Mouse (Mus musculus) intestine, embryonic 16.5 days (tissue): ENCODE results near the gene Xrra1. TPM values are rescaled to one million over a fixed set of nuclear protein-coding genes. Genes with fewer than 3 reads are reported as not detected.

Source experiments
- ATAC-seq: fragments of 200-750 bp; cut with Nextera tagmentation; 2 replicates; pipeline ENCODE4 v1.8.0; 2017; ENCODE audit warnings: moderate TSS enrichment, moderate library complexity
- H3K27ac ChIP-seq: fragments of 300-500 bp; sonication (generic); 2 replicates; pipeline ENCODE4 v1.5.1; 2014; ENCODE audit warnings: mild to moderate bottlenecking, low read length
- H3K27me3 ChIP-seq: fragments of 300-500 bp; sonication (generic); replicated peaks from 2 replicates; pipeline ENCODE4 v1.6.1; 2014; ENCODE audit warnings: low read length, control low read depth, mixed read lengths; ENCODE audit not compliant: control insufficient read depth, insufficient read depth
- H3K36me3 ChIP-seq: fragments of 300-500 bp; sonication (generic); 2 replicates; pipeline ENCODE4 v1.6.1; 2014; ENCODE audit warnings: low read length, control low read depth; ENCODE audit not compliant: control insufficient read depth, insufficient read depth
- H3K4me1 ChIP-seq: fragments of 300-500 bp; sonication (generic); 2 replicates; pipeline ENCODE4 v1.6.1; 2014; ENCODE audit warnings: low read length, control low read depth, mixed read lengths; ENCODE audit not compliant: control insufficient read depth, insufficient read depth
- H3K4me2 ChIP-seq: fragments of 300-500 bp; sonication (generic); 2 replicates; pipeline ENCODE4 v1.6.1; 2014; ENCODE audit warnings: low read depth, low read length, control low read depth
- H3K4me3 ChIP-seq: fragments of 300-500 bp; sonication (generic); 2 replicates; pipeline ENCODE4 v1.5.1; 2014; ENCODE audit warnings: mild to moderate bottlenecking, low read length
- H3K9ac ChIP-seq: fragments of 300-500 bp; sonication (generic); 2 replicates; pipeline ENCODE4 v1.6.1; 2014; ENCODE audit warnings: low read depth, low read length
- H3K9me3 ChIP-seq: fragments of 300-500 bp; sonication (generic); 2 replicates; pipeline ENCODE4 v1.6.1; 2016; ENCODE audit warnings: low read length, control low read depth; ENCODE audit not compliant: control insufficient read depth
- WGBS: fragments of 180-500 bp; shearing (Covaris S2); extraction: QIAGEN DNeasy Blood & Tissue Kit; methylation state at CpG from one replicate; pipeline ENCODE4 v1.1.7; 2014; 5-methylcytosine and 5-hydroxymethylcytosine counted together
- polyA plus RNA-seq: library from polyadenylated mRNA; unstranded; fragments of >200 nt; fragmentation: Nextera tagmentation; extraction: Ambion mirVana; gene quantifications from 2 replicates; pipeline ENCODE4 v1.2.1, GENCODE M21; 2015

Gene Xrra1
- polyA plus RNA-seq, 1 experiment from 2014 or later = 0.12 TPM

GRCm38 (mm10) chr7:99864241-99865028, 5.5 kb downstream of the Xrra1 start:
- H3K4me1 ChIP-seq = no peaks in the 10 kb centered on the region
- no peak overlapping the region for H3K27ac ChIP-seq
- H3K4me2 ChIP-seq = no peak overlapping the region
- no peak for ATAC-seq
- WGBS = 61% methylated on average over 8 of the region's 11 CpGs
- no peaks in the 10 kb centered on the region for H3K9me3 ChIP-seq
- H3K9ac ChIP-seq = no peak overlapping the region
- no peak overlapping the region for H3K4me3 ChIP-seq
- H3K36me3 ChIP-seq = no peaks in the 10 kb centered on the region
- H3K27me3 ChIP-seq = no peaks in the 10 kb centered on the region

GRCm38 (mm10) chr7:99865219-99865618, 6.3 kb downstream of the Xrra1 start:
- no peak for ATAC-seq
- no peaks in the 10 kb centered on the region for H3K36me3 ChIP-seq
- 46% methylated on average over 3 of the region's 3 CpGs for WGBS
- H3K4me2 ChIP-seq = no peak overlapping the region
- H3K27me3 ChIP-seq = no peaks in the 10 kb centered on the region
- no peak overlapping the region for H3K9ac ChIP-seq
- H3K4me3 ChIP-seq = no peak overlapping the region
- H3K9me3 ChIP-seq = no peaks in the 10 kb centered on the region
- no peaks in the 10 kb centered on the region for H3K4me1 ChIP-seq
- H3K27ac ChIP-seq = no peak overlapping the region

- 65% methylated on average over 4 of the region's 4 CpGs for WGBS
- no peaks in the 10 kb centered on the region for H3K4me1 ChIP-seq
- no peak overlapping the region for H3K9ac ChIP-seq
- no peaks in the 10 kb centered on the region for H3K9me3 ChIP-seq
- no peak for ATAC-seq
- H3K36me3 ChIP-seq = no peaks in the 10 kb centered on the region
- no peak overlapping the region for H3K27ac ChIP-seq
- H3K4me2 ChIP-seq = no peak overlapping the region
- H3K27me3 ChIP-seq = no peaks in the 10 kb centered on the region; the same call in 1 of the 2 replicates
- H3K4me3 ChIP-seq = no peak overlapping the region
These were observed 10.4 kb downstream of the Xrra1 start for GRCm38 (mm10) chr7:99869296-99869695.

- 81% methylated on average over 6 of the region's 6 CpGs for WGBS
- no peak overlapping the region for H3K27ac ChIP-seq
- no peak for ATAC-seq
- no peaks in the 10 kb centered on the region for H3K36me3 ChIP-seq
- no peaks in the 10 kb centered on the region; the same call in 1 of the 2 replicates for H3K27me3 ChIP-seq
- no peaks in the 10 kb centered on the region for H3K4me1 ChIP-seq
- H3K4me2 ChIP-seq = no peak overlapping the region
- no peaks in the 10 kb centered on the region for H3K9me3 ChIP-seq
- no peak overlapping the region for H3K9ac ChIP-seq
- H3K4me3 ChIP-seq = no peak overlapping the region
These were observed 15.0 kb downstream of the Xrra1 start for GRCm38 (mm10) chr7:99873965-99874364.

GRCm38 (mm10) chr7:99875891-99876290, 17.0 kb downstream of the Xrra1 start:
- Histone ChIP-seq H3K4me2 (no peak overlapping the region), H3K36me3 (no peaks in the 10 kb centered on the region), H3K4me1 (no peaks in the 10 kb centered on the region), H3K27ac (no peak overlapping the region), H3K4me3 (no peak overlapping the region), H3K9ac (no peak overlapping the region), H3K27me3 (no peaks in the 10 kb centered on the region; the same call in 1 of the 2 replicates), H3K9me3 (no peaks in the 10 kb centered on the region)
- ATAC-seq = no peak
- 43% methylated on average over 5 of the region's 5 CpGs for WGBS

GRCm38 (mm10) chr7:99876345-99876744, 17.4 kb downstream of the Xrra1 start:
- Histone ChIP-seq H3K27ac (no peak overlapping the region), H3K9me3 (no peaks in the 10 kb centered on the region), H3K27me3 (no peaks in the 10 kb centered on the region), H3K4me2 (no peak overlapping the region), H3K9ac (no peak overlapping the region), H3K4me1 (no peaks in the 10 kb centered on the region), H3K36me3 (no peaks in the 10 kb centered on the region), H3K4me3 (no peak overlapping the region)
- ATAC-seq = 0 out of 2 replicates have a peak, but pooled peaks have one; percentile 46
- under 1% methylated on average over 3 of the region's 3 CpGs for WGBS

- no peak overlapping the region for H3K4me3 ChIP-seq
- no peak overlapping the region for H3K9ac ChIP-seq
- no peaks in the 10 kb centered on the region for H3K9me3 ChIP-seq
- H3K4me1 ChIP-seq = no peaks in the 10 kb centered on the region
- H3K27me3 ChIP-seq = no peaks in the 10 kb centered on the region
- no peak for ATAC-seq
- H3K4me2 ChIP-seq = no peak overlapping the region
- 52% methylated on average over 2 of the region's 2 CpGs for WGBS
- H3K27ac ChIP-seq = no peak overlapping the region
- H3K36me3 ChIP-seq = no peaks in the 10 kb centered on the region
These were observed 19.3 kb downstream of the Xrra1 start for GRCm38 (mm10) chr7:99878254-99878653.

- H3K4me2 ChIP-seq = no peak overlapping the region
- no peak overlapping the region for H3K27ac ChIP-seq
- no peaks in the 10 kb centered on the region for H3K4me1 ChIP-seq
- no peak overlapping the region for H3K9ac ChIP-seq
- H3K4me3 ChIP-seq = no peak overlapping the region
- H3K36me3 ChIP-seq = no peaks in the 10 kb centered on the region
- H3K27me3 ChIP-seq = no peaks in the 10 kb centered on the region
- H3K9me3 ChIP-seq = no peaks in the 10 kb centered on the region
- ATAC-seq = no peak
- WGBS = 77% methylated on average over 2 of the region's 2 CpGs
These were observed 28.4 kb downstream of the Xrra1 start for GRCm38 (mm10) chr7:99887230-99887735.

GRCm38 (mm10) chr7:99887743-99888142, 28.8 kb downstream of the Xrra1 start:
- Histone ChIP-seq H3K4me1 (no peaks in the 10 kb centered on the region), H3K9ac (no peak overlapping the region), H3K27me3 (no peaks in the 10 kb centered on the region), H3K27ac (no peak overlapping the region), H3K36me3 (no peaks in the 10 kb centered on the region), H3K9me3 (no peaks in the 10 kb centered on the region), H3K4me3 (no peak overlapping the region), H3K4me2 (no peak overlapping the region)
- ATAC-seq = no peak
